Mouse (Mus musculus) CH12.LX (cell line): Measurements from ENCODE around the gene Scly. TPM values are rescaled to one million over a fixed set of nuclear protein-coding genes. Genes with fewer than 3 reads are reported as not detected.

Source experiments
- DNase-seq: peaks from one replicate; pipeline ENCODE4 v3.0.0-alpha.2; 2013; ENCODE audit errors: extremely low read depth
- H3K27ac ChIP-seq: 2 replicates; pipeline ENCODE4 v1.5.1; 2012; ENCODE audit warnings: low read depth, mild to moderate bottlenecking, control low read depth, moderate library complexity; ENCODE audit not compliant: insufficient read depth
- H3K27me3 ChIP-seq: replicated peaks from 2 replicates; pipeline ENCODE3; 2012; ENCODE audit warnings: inconsistent platforms
- H3K36me3 ChIP-seq, 2 experiments: replicated peaks in 1 of 2; 2 replicates each; pipeline versions ENCODE3 to v1.6.1; 2012; ENCODE audit warnings: inconsistent platforms in 1 of 2, low read length in 1 of 2, mild to moderate bottlenecking in 1 of 2, mixed read lengths in 1 of 2, moderate library complexity in 1 of 2; ENCODE audit not compliant: control insufficient read depth in 1 of 2, insufficient read depth in 1 of 2
- H3K4me1 ChIP-seq, 2 experiments: 2 replicates each; pipeline ENCODE4 v1.6.1; 2012; ENCODE audit warnings: inconsistent platforms in 1 of 2, moderate library complexity in 1 of 2; ENCODE audit not compliant: insufficient read depth in 2 of 2, control insufficient read depth in 1 of 2
- H3K4me2 ChIP-seq: 2 replicates; pipeline ENCODE4 v1.6.1; 2012; ENCODE audit warnings: low read depth, mild to moderate bottlenecking, control low read depth; ENCODE audit not compliant: poor library complexity, insufficient read depth, severe bottlenecking
- H3K4me3 ChIP-seq, 3 experiments: fragments of 150-350 bp in 1 of 3; sonication (generic) in 1 of 3; replicated peaks in 1 of 3; 2 replicates each; pipeline versions ENCODE3 to v1.5.1; 2011 to 2012; ENCODE audit warnings: low read depth in 2 of 3, low read length in 2 of 3, mild to moderate bottlenecking in 2 of 3, moderate library complexity in 2 of 3, control low read depth in 1 of 3, improper control_type of control experiment in 1 of 3, inconsistent platforms in 1 of 3, mixed read lengths in 1 of 3; ENCODE audit not compliant: poor library complexity in 1 of 3
- H3K79me2 ChIP-seq: replicated peaks from 2 replicates; pipeline ENCODE4 v1.6.1; 2012; ENCODE audit warnings: mild to moderate bottlenecking, moderate library complexity; ENCODE audit not compliant: control insufficient read depth, poor library complexity, insufficient read depth, severe bottlenecking; ENCODE audit errors: extremely low read depth
- H3K9ac ChIP-seq: 2 replicates; pipeline ENCODE4 v1.6.1; 2012; ENCODE audit warnings: low read depth, mild to moderate bottlenecking, control low read depth, moderate library complexity; ENCODE audit not compliant: insufficient read depth
- H3K9me3 ChIP-seq: replicated peaks from 2 replicates; pipeline ENCODE3; 2012; ENCODE audit warnings: low read length, inconsistent platforms, mixed read lengths
- BHLHE40 ChIP-seq: IDR thresholded peaks from 2 replicates; pipeline ENCODE4 v1.6.1; 2011; ENCODE audit warnings: mild to moderate bottlenecking, low read depth, low read length, improper control_type of control experiment
- CHD1 ChIP-seq: IDR thresholded peaks from 2 replicates; pipeline ENCODE4 v1.6.1; 2012; ENCODE audit warnings: low read depth, low read length, improper control_type of control experiment, inconsistent platforms
- CHD2 ChIP-seq: IDR thresholded peaks from 2 replicates; pipeline ENCODE4 v1.6.1; 2011; ENCODE audit warnings: low read length, improper control_type of control experiment
- CTCF ChIP-seq, 2 experiments: IDR thresholded peaks in 1 of 2; conservative IDR thresholded peaks in 1 of 2; 2 replicates each; pipeline ENCODE4 v1.5.1; 2011 to 2012; ENCODE audit warnings: low read depth in 2 of 2, low read length in 2 of 2, improper control_type of control experiment in 1 of 2, inconsistent platforms in 1 of 2, mild to moderate bottlenecking in 1 of 2, moderate library complexity in 1 of 2
- ELF1 ChIP-seq: IDR thresholded peaks from 2 replicates; pipeline ENCODE4 v1.6.1; 2014; ENCODE audit warnings: low read depth, mild to moderate bottlenecking, inconsistent platforms, low read length, improper control_type of control experiment
- EP300 ChIP-seq: IDR thresholded peaks from 2 replicates; pipeline ENCODE4 v1.6.1; 2011; ENCODE audit warnings: low read length, improper control_type of control experiment
- ETS1 ChIP-seq: conservative IDR thresholded peaks from 2 replicates; pipeline ENCODE4 v1.6.1; 2012; ENCODE audit warnings: low read depth, mild to moderate bottlenecking, inconsistent platforms, low read length, improper control_type of control experiment, moderate library complexity
- GABPA ChIP-seq: IDR thresholded peaks from 2 replicates; pipeline ENCODE4 v1.6.1; 2012; ENCODE audit warnings: low read depth, low read length, improper control_type of control experiment, inconsistent platforms; ENCODE audit not compliant: insufficient replicate concordance
- HCFC1 ChIP-seq: IDR thresholded peaks from 2 replicates; pipeline ENCODE4 v1.6.1; 2012; ENCODE audit warnings: low read depth, mild to moderate bottlenecking, inconsistent platforms, low read length, improper control_type of control experiment
- IRF4 ChIP-seq: IDR thresholded peaks from 2 replicates; pipeline ENCODE4 v1.6.1; 2014; ENCODE audit warnings: low read depth, mild to moderate bottlenecking, inconsistent platforms, low read length, improper control_type of control experiment
- JUN ChIP-seq: IDR thresholded peaks from 2 replicates; pipeline ENCODE4 v1.6.1; 2011; ENCODE audit warnings: low read depth, mild to moderate bottlenecking, low read length, improper control_type of control experiment, moderate library complexity; ENCODE audit not compliant: insufficient read depth
- JUND ChIP-seq: conservative IDR thresholded peaks from 2 replicates; pipeline ENCODE4 v1.6.1; 2011; ENCODE audit warnings: low read depth, low read length, improper control_type of control experiment
- KAT2A ChIP-seq: IDR thresholded peaks from 2 replicates; pipeline ENCODE4 v1.6.1; 2012; ENCODE audit warnings: low read length, improper control_type of control experiment, inconsistent platforms; ENCODE audit not compliant: insufficient replicate concordance
- MAFK ChIP-seq: IDR thresholded peaks from 2 replicates; pipeline ENCODE4 v1.6.1; 2011; ENCODE audit warnings: low read length, improper control_type of control experiment; ENCODE audit not compliant: insufficient replicate concordance
- MAX ChIP-seq: IDR thresholded peaks from 2 replicates; pipeline ENCODE4 v1.6.1; 2011; ENCODE audit warnings: low read length, improper control_type of control experiment
- MEF2A ChIP-seq: IDR thresholded peaks from 2 replicates; pipeline ENCODE4 v1.6.1; 2014; ENCODE audit warnings: low read depth, mild to moderate bottlenecking, inconsistent platforms, low read length, improper control_type of control experiment, borderline replicate concordance
- MXI1 ChIP-seq: IDR thresholded peaks from 2 replicates; pipeline ENCODE4 v1.6.1; 2011; ENCODE audit warnings: mild to moderate bottlenecking, low read depth, low read length, improper control_type of control experiment
- MYC ChIP-seq: IDR thresholded peaks from 2 replicates; pipeline ENCODE4 v1.6.1; 2011; ENCODE audit warnings: low read depth, mild to moderate bottlenecking, improper control_type of control experiment, low read length
- NRF1 ChIP-seq: IDR thresholded peaks from 2 replicates; pipeline ENCODE4 v1.6.1; 2014; ENCODE audit warnings: low read depth, mild to moderate bottlenecking, inconsistent platforms, low read length, improper control_type of control experiment, moderate library complexity
- PAX5 ChIP-seq: IDR thresholded peaks from 2 replicates; pipeline ENCODE4 v1.6.1; 2012; ENCODE audit warnings: low read length, inconsistent platforms, mixed read lengths
- RAD21 ChIP-seq: IDR thresholded peaks from 2 replicates; pipeline ENCODE4 v1.6.1; 2011; ENCODE audit warnings: low read depth, mild to moderate bottlenecking, low read length, improper control_type of control experiment, moderate library complexity
- RCOR1 ChIP-seq: conservative IDR thresholded peaks from 2 replicates; pipeline ENCODE4 v1.6.1; 2012; ENCODE audit warnings: low read depth, mild to moderate bottlenecking, inconsistent platforms, low read length, improper control_type of control experiment
- SIN3A ChIP-seq: IDR thresholded peaks from 2 replicates; pipeline ENCODE4 v1.6.1; 2012; ENCODE audit warnings: low read length, improper control_type of control experiment, inconsistent platforms
- SMC3 ChIP-seq: IDR thresholded peaks from 2 replicates; pipeline ENCODE4 v1.6.1; 2011; ENCODE audit warnings: low read depth, low read length, improper control_type of control experiment
- TBP ChIP-seq: conservative IDR thresholded peaks from 2 replicates; pipeline ENCODE4 v1.6.1; 2011; ENCODE audit warnings: low read depth, low read length, improper control_type of control experiment
- USF1 ChIP-seq: IDR thresholded peaks from 2 replicates; pipeline ENCODE4 v1.6.1; 2014; ENCODE audit warnings: low read depth, mild to moderate bottlenecking, inconsistent platforms, low read length, improper control_type of control experiment
- USF2 ChIP-seq: conservative IDR thresholded peaks from 2 replicates; pipeline ENCODE4 v1.6.1; 2011; ENCODE audit warnings: low read depth, low read length, improper control_type of control experiment
- ZKSCAN1 ChIP-seq: IDR thresholded peaks from 2 replicates; pipeline ENCODE4 v1.6.1; 2012; ENCODE audit warnings: low read depth, inconsistent platforms, low read length, improper control_type of control experiment, borderline replicate concordance
- ZMIZ1 ChIP-seq: IDR thresholded peaks from 2 replicates; pipeline ENCODE4 v1.6.1; 2012; ENCODE audit warnings: low read depth, mild to moderate bottlenecking, inconsistent platforms, low read length, improper control_type of control experiment
- ZNF384 ChIP-seq: IDR thresholded peaks from 2 replicates; pipeline ENCODE4 v1.6.1; 2012; ENCODE audit warnings: low read depth, low read length, improper control_type of control experiment, inconsistent platforms
- dilution Hi-C: fragments of 300-500 bp; cut with MboI; formaldehyde crosslinking; loops from 2 replicates; pipeline ENCODE4 v1.14.3; 2020; ENCODE audit warnings: low sequenced_read_pairs; ENCODE audit not compliant: extremely low pct_unique_long_range_greater_than_20kb, extremely low pct_ligation_motif_present
- in situ Hi-C: fragments of 300-500 bp; cut with MboI; formaldehyde crosslinking; loops from 3 replicates; pipeline ENCODE4 v1.14.3; 2019; ENCODE audit warnings: low sequenced_read_pairs, low pct_ligation_motif_present, low pct_unique_long_range_greater_than_20kb, mixed read lengths
- polyA plus RNA-seq: library from polyadenylated mRNA; unstranded; fragments of >175 nt; gene quantifications from 2 replicates; pipeline ENCODE4 v1.2.1, GENCODE M21; 2012; ENCODE audit warnings: low read depth; ENCODE audit not compliant: insufficient read length
- total RNA-seq, 2 experiments: library from RNA; depleted of rRNA; stranded (reverse); fragments of 300-350 nt in 1 of 2; fragments of >200 nt in 1 of 2; gene quantifications; 2 replicates each; pipeline ENCODE4 v1.2.3; 2012 to 2014

Scly gene
- total and polyA plus RNA-seq, 3 experiments, result 15.8 to 71.2 (median 25.6) TPM

DNA sequence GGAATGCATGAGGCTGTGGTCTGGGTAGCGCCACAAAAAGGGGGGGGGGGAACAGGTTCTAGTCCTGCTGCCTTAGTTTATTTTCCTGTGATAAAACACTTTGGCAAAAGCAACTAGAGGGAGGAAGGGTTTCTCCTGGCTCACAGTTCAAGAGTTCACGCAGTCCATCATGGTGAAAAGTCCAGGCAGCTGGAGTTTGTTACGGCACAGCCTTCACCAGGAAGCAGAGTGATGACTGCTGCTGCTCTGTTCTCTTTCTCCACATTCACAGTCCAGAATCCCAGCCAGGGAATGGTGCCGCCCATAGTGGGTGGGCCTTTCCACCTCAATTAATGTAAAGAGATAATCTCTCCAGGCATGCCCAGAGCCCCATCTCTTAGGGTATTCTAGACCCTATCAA lies 14.1 kb downstream of the Scly start:
- Histone ChIP-seq H3K79me2 (no peaks in the 10 kb centered on the region), H3K9me3 (no peaks in the 10 kb centered on the region), H3K4me3 (no peak overlapping the region), H3K36me3 (peaks cover 53 to 93% of the 10 kb centered on the region in 2 experiments), H3K4me1 (peaks cover 3 to 31% of the 10 kb centered on the region in 2 experiments), H3K27ac (0 out of 2 replicates have a peak overlapping the region, but pooled peaks have one; percentile 21), H3K27me3 (no peaks in the 10 kb centered on the region), H3K4me2 (no peak overlapping the region), H3K9ac (no peak overlapping the region)
- dilution Hi-C loops (no loop called here), in situ Hi-C loops (no loop called here)
- DNase-seq, result no peak
- TF ChIP-seq USF2, result no peak
- TF ChIP-seq SIN3A, result no peak
- TF ChIP-seq HCFC1, result no peak
- TF ChIP-seq GABPA, result no peak
- TF ChIP-seq KAT2A, result no peak
- no peak for TF ChIP-seq MAX
- no peak for TF ChIP-seq MYC
- no peak for TF ChIP-seq USF1
- TF ChIP-seq BHLHE40, result no peak
- TF ChIP-seq ZKSCAN1, result no peak
- TF ChIP-seq SMC3, result no peak
- TF ChIP-seq ZMIZ1, result no peak
- TF ChIP-seq TBP, result no peak
- no peak for TF ChIP-seq CHD1
- TF ChIP-seq JUN, result no peak
- no peak for TF ChIP-seq PAX5
- no peak for TF ChIP-seq JUND
- TF ChIP-seq ZNF384, result no peak

DNA sequence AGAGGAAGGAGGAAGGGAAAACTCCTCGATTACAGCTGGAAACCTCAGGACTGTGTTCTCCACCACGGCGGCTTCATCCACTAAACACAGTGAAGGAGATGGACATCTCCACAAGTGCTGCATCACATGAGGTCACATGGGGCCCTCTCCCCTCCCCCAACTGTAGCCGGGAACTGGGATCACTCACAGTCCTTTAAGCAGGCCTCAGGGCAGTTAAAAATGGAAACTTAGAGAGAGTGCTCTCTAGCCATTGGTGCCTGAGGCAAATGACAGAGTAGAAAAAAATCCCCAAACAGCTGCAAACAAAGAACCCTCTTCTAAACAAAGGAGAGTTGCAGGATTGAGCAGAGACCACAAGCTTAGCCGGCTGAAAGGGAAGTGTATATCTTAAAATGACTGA lies 15.1 kb downstream of the Scly start:
- Histone ChIP-seq H3K27me3 (no peaks in the 10 kb centered on the region), H3K4me3 (no peak overlapping the region), H3K4me1 (peaks cover 3 to 31% of the 10 kb centered on the region in 2 experiments), H3K9ac (no peak overlapping the region; the same call in 1 of the 2 replicates), H3K27ac (peak overlapping the region; percentile 78), H3K36me3 (peaks cover 49 to 94% of the 10 kb centered on the region in 2 experiments), H3K9me3 (no peaks in the 10 kb centered on the region), H3K79me2 (no peaks in the 10 kb centered on the region), H3K4me2 (peak overlapping the region; percentile 9)
- dilution Hi-C loops (no loop called here), in situ Hi-C loops (no loop called here)
- DNase-seq, result peak; percentile 53
- TF ChIP-seq CHD2, result peak; percentile 77
- TF ChIP-seq SIN3A, result 0 out of 2 replicates have a peak, but pooled peaks have one; percentile 47
- TF ChIP-seq PAX5, result no peak
- no peak for TF ChIP-seq HCFC1
- peak; percentile 48; the same call in 1 of the 2 replicates for TF ChIP-seq EP300
- no peak for TF ChIP-seq NRF1
- no peak for TF ChIP-seq CTCF (conservative IDR thresholded peaks at IDR 0.05 in 1 of 2, IDR thresholded peaks at IDR 0.05 in 1 of 2; ENCODE audit: low read depth in 2 of 2, low read length in 2 of 2)
- no peak for TF ChIP-seq JUND
- TF ChIP-seq MAFK, result 0 out of 2 replicates have a peak, but pooled peaks have one; percentile 11
- peak; percentile 67 for TF ChIP-seq USF1
- peak; percentile 87 for TF ChIP-seq ZNF384
- no peak for TF ChIP-seq ELF1
- 0 out of 2 replicates have a peak, but pooled peaks have one; percentile 45 for TF ChIP-seq MXI1
- TF ChIP-seq CHD1, result no peak
- TF ChIP-seq IRF4, result peak; percentile 71
- TF ChIP-seq USF2, result no peak
- TF ChIP-seq RCOR1, result no peak
- TF ChIP-seq KAT2A, result no peak
- peak; percentile 60 for TF ChIP-seq ETS1
- TF ChIP-seq RAD21, result no peak
- peak; percentile 56 for TF ChIP-seq BHLHE40
- TF ChIP-seq MEF2A, result peak; percentile 92
- no peak for TF ChIP-seq SMC3
